ENCODE assay signal across 8 mouse cellular contexts in genomic region chr14:54426689-54427398, GRCm38 (mm10). TPM values are rescaled to one million over a fixed set of nuclear protein-coding genes. Genes with fewer than 3 reads are reported as not detected.
DNase-seq lines count a peak whose midpoint lies in the region; ATAC-seq lines count a peak whose summit lies in the region.

Mrpl52 (plus strand) TSS chr14:54426909.

- H3K36me3 ChIP-seq in forebrain, embryonic 10.5 days (replicated peaks) = peaks cover 18% of the 10 kb centered on the region
- peaks cover 10% of the 10 kb centered on the region for H3K36me3 ChIP-seq in heart, embryonic 14.5 days (ENCODE audit: control insufficient read depth, insufficient read depth, low read length)
- peaks cover 5% of the 10 kb centered on the region; the same call in 1 of the 2 replicates for H3K36me3 ChIP-seq in liver, embryonic 11.5 days (ENCODE audit: control insufficient read depth, insufficient read depth, low read length)
- H3K36me3 ChIP-seq in splenic B cell, adult 2 months (ENCODE audit: control insufficient read depth, insufficient read depth, low read length, poor library complexity, severe bottlenecking) = no peaks in the 10 kb centered on the region

- H3K27ac ChIP-seq in brown adipose tissue, adult 24 weeks (replicated peaks; ENCODE audit: low read depth, low read length) = peak within 1 kb of the TSS; percentile 85
- peak within 1 kb of the TSS; percentile 92 for H3K27ac ChIP-seq in forebrain, embryonic 10.5 days
- H3K27ac ChIP-seq in heart, embryonic 14.5 days (replicated peaks in 1 of 2; ENCODE audit: control insufficient read depth in 1 of 2, insufficient read depth in 1 of 2, low read depth in 2 of 2, low read length in 2 of 2) = peak within 1 kb of the TSS; percentile 80 to 96
- peak within 1 kb of the TSS; percentile 91 for H3K27ac ChIP-seq in liver, embryonic 11.5 days (ENCODE audit: low read depth, low read length)

- peak within 1 kb of the TSS; percentile 72 for H3K4me2 ChIP-seq in heart, embryonic 14.5 days (ENCODE audit: low read length)
- H3K4me2 ChIP-seq in liver, embryonic 11.5 days = peak within 1 kb of the TSS; percentile 89

- ATAC-seq in CD4-positive, CD25-positive, alpha-beta regulatory T cell, adult 4 months = peak; percentile 78
- ATAC-seq in heart, embryonic 14.5 days (ENCODE audit: insufficient number of reproducible peaks, insufficient read depth, low FRiP score, low read depth) = peak; percentile 63
- peak; percentile 77 for ATAC-seq in liver, embryonic 11.5 days (replicated peaks; ENCODE audit: low FRiP score)

- peaks cover 10% of the 10 kb centered on the region; the same call in 1 of the 2 replicates for H3K4me1 ChIP-seq in brown adipose tissue, adult 24 weeks (ENCODE audit: control insufficient read depth, insufficient read depth, insufficient read length, low read length)
- H3K4me1 ChIP-seq in forebrain, embryonic 10.5 days = peaks cover 47% of the 10 kb centered on the region
- H3K4me1 ChIP-seq in heart, embryonic 14.5 days (ENCODE audit: control insufficient read depth in 2 of 2, insufficient read depth in 2 of 2, low read length in 2 of 2) = peaks cover 15 to 23% of the 10 kb centered on the region in 2 experiments
- H3K4me1 ChIP-seq in liver, embryonic 11.5 days (replicated peaks; ENCODE audit: control insufficient read depth, insufficient read depth, low read length) = peaks cover 44% of the 10 kb centered on the region

- H3K9ac ChIP-seq in heart, embryonic 14.5 days (ENCODE audit: low read length) = peak within 1 kb of the TSS; percentile 88
- peak within 1 kb of the TSS; percentile 95 for H3K9ac ChIP-seq in liver, embryonic 11.5 days (ENCODE audit: low read depth, low read length)

- H3K9me3 ChIP-seq in forebrain, embryonic 10.5 days = no peaks in the 10 kb centered on the region
- no peaks in the 10 kb centered on the region for H3K9me3 ChIP-seq in heart, embryonic 14.5 days (ENCODE audit: control insufficient read depth, low read length)
- H3K9me3 ChIP-seq in liver, embryonic 11.5 days (ENCODE audit: control insufficient read depth, low read length) = no peaks in the 10 kb centered on the region

- WGBS in forebrain, embryonic 10.5 days = under 1% methylated on average over 48 of the region's 48 CpGs
- under 1% methylated on average over 48 of the region's 48 CpGs for WGBS in heart, embryonic 14.5 days
- WGBS in liver, embryonic 11.5 days = under 1% methylated on average over 48 of the region's 48 CpGs

- peaks cover 4% of the 10 kb centered on the region for H3K27me3 ChIP-seq in forebrain, embryonic 10.5 days (ENCODE audit: poor library complexity, severe bottlenecking)
- H3K27me3 ChIP-seq in heart, embryonic 14.5 days (ENCODE audit: control insufficient read depth, insufficient read depth, low read length) = no peaks in the 10 kb centered on the region
- H3K27me3 ChIP-seq in liver, embryonic 11.5 days (replicated peaks; ENCODE audit: control insufficient read depth, insufficient read depth, low read length) = peaks cover 11% of the 10 kb centered on the region
- no peaks in the 10 kb centered on the region for H3K27me3 ChIP-seq in splenic B cell, adult 2 months (ENCODE audit: control insufficient read depth, insufficient read depth, low read length, poor library complexity, severe bottlenecking)

- H3K4me3 ChIP-seq in brown adipose tissue, adult 24 weeks (ENCODE audit: insufficient read depth, low read depth, low read length) = peak within 1 kb of the TSS; percentile 75
- H3K4me3 ChIP-seq in forebrain, embryonic 10.5 days = peak within 1 kb of the TSS; percentile 86
- peak within 1 kb of the TSS; percentile 78 to 99 for H3K4me3 ChIP-seq in heart, embryonic 14.5 days (ENCODE audit: control insufficient read depth in 1 of 2, insufficient read depth in 1 of 2, low read depth in 1 of 2, low read length in 2 of 2)
- peak within 1 kb of the TSS; percentile 96 for H3K4me3 ChIP-seq in liver, embryonic 11.5 days (ENCODE audit: low read depth, low read length)

- peak; percentile 94 for DNase-seq in forebrain, embryonic 10.5 days (ENCODE audit: extremely low spot score, low spot score)
- DNase-seq in kidney, postnatal 10 days = peak; percentile 97
- DNase-seq in liver, embryonic 11.5 days (ENCODE audit: low spot score) = peak; percentile 91
- DNase-seq in naive thymus-derived CD4-positive, alpha-beta T cell, adult 2 months (ENCODE audit: low read depth) = peak; percentile 79
- DNase-seq in splenic B cell, adult 2 months (ENCODE audit: low read depth, low spot score) = peak; percentile 75

RNA-seq across cellular contexts. Expression of gene Mrpl52, which starts in this region (rescaled TPM):
- polyA plus RNA-seq in CD4-positive, CD25-positive, alpha-beta regulatory T cell, adult 4 months (2017; shearing (Covaris generic)) = 100 to 1,000 TPM; 216 to 249 TPM
- 145 and 148 TPM in 2 replicates for polyA plus RNA-seq in brown adipose tissue, adult 24 weeks (2012; ENCODE audit: insufficient read depth, insufficient read length, missing spikeins)
- 200 and 201 TPM in 2 replicates for polyA plus RNA-seq in forebrain, embryonic 10.5 days (2016; fragmentation: Nextera tagmentation; extraction: Ambion mirVana)
- polyA plus RNA-seq in heart, embryonic 14.5 days (2014; fragmentation: Nextera tagmentation; extraction: Ambion mirVana) = 266 and 307 TPM in 2 replicates
- 309 and 329 TPM in 2 replicates for polyA plus RNA-seq in liver, embryonic 11.5 days (2014; fragmentation: Nextera tagmentation; extraction: Ambion mirVana)

Comparison
In these comparisons a context has a peak if more than half of its experiments do, and no peak if none do; other contexts are left out.
1. Peak in every context shown above with its lines: DNase-seq, ATAC-seq, H3K4me3 ChIP-seq and H3K27ac ChIP-seq.